Mouse (Mus musculus): ENCODE results near the gene Mief1. TPM values are rescaled to one million over a fixed set of nuclear protein-coding genes. Genes with fewer than 3 reads are reported as not detected.

Mief1 gene
- polyA plus RNA-seq, 1 experiment from 2014 or later, result 8.6 TPM

DNA sequence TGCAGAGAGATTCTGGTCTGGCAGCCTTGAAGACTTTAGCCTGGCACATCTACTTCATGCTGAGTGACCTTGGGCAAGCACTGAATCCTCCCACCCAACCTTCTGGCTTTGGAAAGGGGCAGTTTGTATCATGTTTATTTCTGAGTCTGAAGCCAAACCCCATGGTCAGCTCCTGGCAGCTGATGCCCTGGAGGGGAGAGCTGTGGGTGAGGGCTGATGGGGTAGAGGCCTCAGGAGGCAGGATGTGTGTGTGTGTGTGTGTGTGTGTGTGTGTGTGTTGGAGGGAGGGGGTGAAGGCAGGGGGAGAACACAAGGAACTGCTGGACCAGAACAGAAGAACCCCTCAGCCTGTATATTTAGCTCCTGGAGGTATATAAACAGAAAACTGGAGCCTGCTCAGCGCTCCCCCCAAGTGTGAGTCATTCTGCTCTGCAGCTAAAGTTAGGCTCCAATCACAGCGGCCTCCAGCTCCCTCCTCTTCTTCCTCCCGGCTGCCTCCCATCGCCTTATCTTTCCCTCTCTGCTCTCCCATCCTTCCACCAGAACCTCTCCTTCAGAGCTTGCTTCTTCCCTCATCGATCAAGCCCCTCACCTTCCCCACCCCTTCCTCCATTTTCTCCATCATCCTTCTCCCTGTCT, 44.4 kb downstream of the Mief1 start:
- 57% methylated on average over 5 of the region's 5 CpGs for WGBS (ENCODE audit: insufficient replicate concordance)
- H3K36me3 ChIP-seq (replicated peaks; ENCODE audit: insufficient read depth, low read length), result no peaks in the 10 kb centered on the region
- ATAC-seq (no peak), DNase-seq (no peak)
- 0 out of 2 replicates have a peak, but pooled peaks cover 10% of the 10 kb centered on the region for H3K27me3 ChIP-seq (ENCODE audit: insufficient read depth, low read length)
- H3K9ac ChIP-seq (replicated peaks), result no peak overlapping the region
- H3K4me1 ChIP-seq (ENCODE audit: insufficient read depth), result no peaks in the 10 kb centered on the region
- TF ChIP-seq EP300 (IDR thresholded peaks at IDR 0.05; ENCODE audit: low read depth) (no peak), CTCF (IDR thresholded peaks at IDR 0.05; ENCODE audit: low read depth) (no peak)
- H3K4me3 ChIP-seq (ENCODE audit: low read depth, low read length), result no peak overlapping the region
- H3K4me2 ChIP-seq (ENCODE audit: low read depth, low read length), result no peak overlapping the region
- H3K27ac ChIP-seq (ENCODE audit: low read depth), result no peak overlapping the region
- no peaks in the 10 kb centered on the region for H3K9me3 ChIP-seq (ENCODE audit: low read length)

DNA sequence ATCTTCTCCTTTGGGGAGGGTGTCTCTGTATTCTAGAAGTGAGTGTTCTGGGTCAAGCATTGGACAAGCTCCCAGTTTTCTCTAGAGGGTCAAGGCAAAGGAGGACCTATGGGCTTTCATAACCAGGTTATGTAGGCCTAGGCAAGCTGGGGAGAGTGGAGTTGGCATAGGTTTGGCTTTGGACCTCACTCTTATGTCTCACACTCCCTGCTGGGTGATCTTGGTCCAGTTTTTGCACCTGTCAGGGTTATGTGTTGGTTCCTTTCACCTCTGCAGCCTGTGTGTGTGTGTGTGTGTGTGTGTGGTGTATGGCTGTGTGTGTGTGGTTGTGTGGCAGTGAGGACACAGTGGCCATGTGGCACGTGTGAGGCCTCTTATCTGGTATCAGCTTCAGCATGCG, 45.2 kb downstream of the Mief1 start:
- Histone ChIP-seq H3K9me3 (ENCODE audit: low read length) (no peaks in the 10 kb centered on the region), H3K27me3 (ENCODE audit: insufficient read depth, low read length) (0 out of 2 replicates have a peak, but pooled peaks cover 8% of the 10 kb centered on the region), H3K4me1 (ENCODE audit: insufficient read depth) (no peaks in the 10 kb centered on the region), H3K27ac (ENCODE audit: low read depth) (no peak overlapping the region), H3K9ac (replicated peaks) (no peak overlapping the region), H3K4me2 (ENCODE audit: low read depth, low read length) (no peak overlapping the region), H3K4me3 (ENCODE audit: low read depth, low read length) (no peak overlapping the region), H3K36me3 (replicated peaks; ENCODE audit: insufficient read depth, low read length) (no peaks in the 10 kb centered on the region)
- 63% methylated on average over 2 of the region's 2 CpGs for WGBS (ENCODE audit: insufficient replicate concordance)
- DNase-seq (no peak), ATAC-seq (no peak)
- no peak for TF ChIP-seq CTCF (IDR thresholded peaks at IDR 0.05; ENCODE audit: low read depth)
- TF ChIP-seq EP300 (IDR thresholded peaks at IDR 0.05; ENCODE audit: low read depth), result no peak

- Histone ChIP-seq H3K4me3 (ENCODE audit: low read depth, low read length) (no peak overlapping the region), H3K4me2 (ENCODE audit: low read depth, low read length) (no peak overlapping the region), H3K4me1 (ENCODE audit: insufficient read depth) (no peaks in the 10 kb centered on the region), H3K27ac (ENCODE audit: low read depth) (no peak overlapping the region), H3K27me3 (ENCODE audit: insufficient read depth, low read length) (peaks cover 20% of the 10 kb centered on the region), H3K9ac (replicated peaks) (no peak overlapping the region), H3K36me3 (replicated peaks; ENCODE audit: insufficient read depth, low read length) (no peaks in the 10 kb centered on the region), H3K9me3 (ENCODE audit: low read length) (no peaks in the 10 kb centered on the region)
- ATAC-seq (no peak), DNase-seq (peak; percentile 76)
- WGBS (ENCODE audit: insufficient replicate concordance), result 19% methylated on average over 6 of the region's 6 CpGs
- TF ChIP-seq EP300 (IDR thresholded peaks at IDR 0.05; ENCODE audit: low read depth), result no peak
- TF ChIP-seq CTCF (IDR thresholded peaks at IDR 0.05; ENCODE audit: low read depth), result peak; percentile 86
Observed at GRCm38 (mm10) chr15:80280646-80281045, 46.8 kb downstream of the Mief1 start.

- H3K9me3 ChIP-seq (ENCODE audit: low read length), result no peaks in the 10 kb centered on the region
- no peak for DNase-seq
- no peak within 1 kb of the TSS for H3K9ac ChIP-seq (replicated peaks)
- no peak within 1 kb of the TSS for H3K27ac ChIP-seq (ENCODE audit: low read depth)
- H3K36me3 ChIP-seq (replicated peaks; ENCODE audit: insufficient read depth, low read length), result no peaks in the 10 kb centered on the region
- H3K4me2 ChIP-seq (ENCODE audit: low read depth, low read length), result peak within 1 kb of the TSS; percentile 49
- 0 out of 2 replicates have a peak within 1 kb of the TSS, but pooled peaks have one; percentile 13 for H3K4me3 ChIP-seq (ENCODE audit: low read depth, low read length)
- peaks cover 58% of the 10 kb centered on the region for H3K27me3 ChIP-seq (ENCODE audit: insufficient read depth, low read length)
- TF ChIP-seq CTCF (IDR thresholded peaks at IDR 0.05; ENCODE audit: low read depth) (no peak), EP300 (IDR thresholded peaks at IDR 0.05; ENCODE audit: low read depth) (no peak)
- 2% methylated on average over 34 of the region's 50 CpGs for WGBS (ENCODE audit: insufficient replicate concordance)
- ATAC-seq, result no peak
- 0 out of 2 replicates have a peak, but pooled peaks cover 2% of the 10 kb centered on the region for H3K4me1 ChIP-seq (ENCODE audit: insufficient read depth)
Observed at GRCm38 (mm10) chr15:80286851-80287415, 53.1 kb downstream of the Mief1 start, which contains the start of gene Cacna1i. TSS of gene Cacna1i (plus strand) at chr15:80287238.

- DNase-seq (no peak), ATAC-seq (no peak)
- no peak overlapping the region for H3K27ac ChIP-seq (ENCODE audit: low read depth)
- no peaks in the 10 kb centered on the region for H3K9me3 ChIP-seq (ENCODE audit: low read length)
- H3K9ac ChIP-seq (replicated peaks), result no peak overlapping the region
- H3K27me3 ChIP-seq (ENCODE audit: insufficient read depth, low read length), result peaks cover 58% of the 10 kb centered on the region
- 0 out of 2 replicates have a peak, but pooled peaks cover 2% of the 10 kb centered on the region for H3K4me1 ChIP-seq (ENCODE audit: insufficient read depth)
- no peaks in the 10 kb centered on the region for H3K36me3 ChIP-seq (replicated peaks; ENCODE audit: insufficient read depth, low read length)
- H3K4me3 ChIP-seq (ENCODE audit: low read depth, low read length), result 0 out of 2 replicates have a peak overlapping the region, but pooled peaks have one; percentile 13
- H3K4me2 ChIP-seq (ENCODE audit: low read depth, low read length), result peak overlapping the region; percentile 18; the same call in 1 of the 2 replicates
- WGBS (ENCODE audit: insufficient replicate concordance), result 12% methylated on average over 23 of the region's 23 CpGs
- TF ChIP-seq CTCF (IDR thresholded peaks at IDR 0.05; ENCODE audit: low read depth) (no peak), EP300 (IDR thresholded peaks at IDR 0.05; ENCODE audit: low read depth) (no peak)
Observed at GRCm38 (mm10) chr15:80288036-80288435, 54.2 kb downstream of the Mief1 start.

- Histone ChIP-seq H3K36me3 (replicated peaks; ENCODE audit: insufficient read depth, low read length) (no peaks in the 10 kb centered on the region), H3K4me2 (ENCODE audit: low read depth, low read length) (no peak overlapping the region), H3K9me3 (ENCODE audit: low read length) (no peaks in the 10 kb centered on the region), H3K4me1 (ENCODE audit: insufficient read depth) (0 out of 2 replicates have a peak, but pooled peaks cover 2% of the 10 kb centered on the region), H3K9ac (replicated peaks) (no peak overlapping the region), H3K27ac (ENCODE audit: low read depth) (no peak overlapping the region), H3K27me3 (ENCODE audit: insufficient read depth, low read length) (peaks cover 55% of the 10 kb centered on the region), H3K4me3 (ENCODE audit: low read depth, low read length) (no peak overlapping the region)
- ATAC-seq (0 out of 2 replicates have a peak, but pooled peaks have one; percentile 29), DNase-seq (peak; percentile 78)
- whole genome bisulfite sequencing (ENCODE audit: insufficient replicate concordance), result 10% methylated on average over 10 of the region's 10 CpGs
- TF ChIP-seq CTCF (IDR thresholded peaks at IDR 0.05; ENCODE audit: low read depth), result peak; percentile 73
- TF ChIP-seq EP300 (IDR thresholded peaks at IDR 0.05; ENCODE audit: low read depth), result no peak
Observed at GRCm38 (mm10) chr15:80289436-80289835, 55.6 kb downstream of the Mief1 start.

Data from liver, postnatal 0 days (tissue).